Mouse (Mus musculus): ENCODE data around the gene Rps10.

DNA sequence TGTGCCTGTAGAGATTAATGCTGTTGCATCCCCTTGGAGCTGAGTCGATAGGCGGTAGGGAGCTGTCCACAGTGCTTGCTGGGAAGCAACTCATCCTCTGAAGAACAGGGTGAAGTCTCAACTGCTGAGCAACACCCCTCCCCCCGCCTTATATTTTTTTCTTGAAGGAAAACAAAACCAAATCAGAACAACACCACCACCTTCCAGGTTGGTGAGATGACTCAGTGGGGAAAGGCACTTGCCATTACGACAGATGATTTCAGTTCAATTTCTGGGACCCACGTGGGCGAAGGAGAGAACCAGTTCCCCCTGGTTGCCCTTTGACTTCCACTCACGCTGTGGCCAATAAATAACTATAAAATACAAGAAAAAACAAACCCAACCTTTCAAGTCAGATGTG, 22.3 kb upstream of the Rps10 start:
- TF ChIP-seq CTCF (conservative IDR thresholded peaks at IDR 0.05 in 1 of 2, IDR thresholded peaks at IDR 0.05 in 1 of 2; ENCODE audit: low read depth in 2 of 2, low read length in 2 of 2) = no peak
- TF ChIP-seq EP300 (IDR thresholded peaks at IDR 0.05; ENCODE audit: low read length) = peak; percentile 59
